Mouse (Mus musculus) left cerebral cortex, postnatal 25 days (tissue): Measurements from ENCODE around the gene Dpy30. TPM values are rescaled to one million over a fixed set of nuclear protein-coding genes. Genes with fewer than 3 reads are reported as not detected.

Experiments
- DNase-seq, 2 experiments: peaks; one replicate each; pipeline ENCODE4 v3.0.0; 2022; ENCODE audit warnings: low spot score in 2 of 2, mixed read lengths in 1 of 2
- intact Hi-C: fragments of 180-260 bp; cut with DNase I; formaldehyde crosslinking; loops from one replicate; pipeline ENCODE4 v1.15.1; 2025
- total RNA-seq, 2 experiments: library from RNA; stranded (reverse); gene quantifications; 2 replicates each; pipeline ENCODE4 v1.2.3; 2021

Dpy30 gene
- total RNA-seq, 2 experiments from 2014 or later = 43.9 to 50.5 TPM

DNA sequence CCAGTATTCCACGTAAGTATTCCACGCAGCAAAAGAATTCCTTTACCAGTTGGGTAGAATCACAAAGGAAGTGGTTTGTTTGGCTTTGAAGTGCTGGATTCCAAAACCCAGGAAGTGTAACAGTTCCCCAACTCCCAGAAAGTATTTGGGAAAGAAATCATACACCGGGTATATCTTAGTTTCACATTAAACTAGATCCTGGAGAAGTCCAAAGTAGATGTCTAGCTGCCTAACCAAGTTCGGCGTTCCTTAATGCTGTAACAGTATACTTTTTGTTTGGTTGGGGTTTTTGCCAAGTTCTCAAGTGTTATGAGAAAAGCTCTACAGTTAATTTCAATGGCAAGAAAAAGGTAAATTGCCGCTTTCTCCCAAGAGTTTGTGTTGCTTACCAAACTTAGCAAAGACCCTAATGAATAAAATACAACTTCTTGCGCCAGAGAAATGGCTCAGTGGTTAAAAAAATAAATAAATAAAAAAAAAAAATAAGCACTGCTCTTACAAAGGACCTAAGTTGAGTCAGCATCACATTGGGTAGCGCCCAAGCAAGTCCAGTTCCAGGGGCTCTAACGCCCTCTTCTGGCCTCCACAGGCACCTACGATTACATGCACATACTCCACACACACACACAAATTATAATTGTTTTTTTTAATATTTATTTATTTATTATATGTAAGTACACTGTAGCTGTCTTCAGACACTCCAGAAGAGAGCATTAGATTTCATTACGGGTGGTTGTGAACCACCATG lies 27.5 kb downstream of the Dpy30 start:
- DNase-seq = no peak
- intact Hi-C loops = no loop called here

DNA sequence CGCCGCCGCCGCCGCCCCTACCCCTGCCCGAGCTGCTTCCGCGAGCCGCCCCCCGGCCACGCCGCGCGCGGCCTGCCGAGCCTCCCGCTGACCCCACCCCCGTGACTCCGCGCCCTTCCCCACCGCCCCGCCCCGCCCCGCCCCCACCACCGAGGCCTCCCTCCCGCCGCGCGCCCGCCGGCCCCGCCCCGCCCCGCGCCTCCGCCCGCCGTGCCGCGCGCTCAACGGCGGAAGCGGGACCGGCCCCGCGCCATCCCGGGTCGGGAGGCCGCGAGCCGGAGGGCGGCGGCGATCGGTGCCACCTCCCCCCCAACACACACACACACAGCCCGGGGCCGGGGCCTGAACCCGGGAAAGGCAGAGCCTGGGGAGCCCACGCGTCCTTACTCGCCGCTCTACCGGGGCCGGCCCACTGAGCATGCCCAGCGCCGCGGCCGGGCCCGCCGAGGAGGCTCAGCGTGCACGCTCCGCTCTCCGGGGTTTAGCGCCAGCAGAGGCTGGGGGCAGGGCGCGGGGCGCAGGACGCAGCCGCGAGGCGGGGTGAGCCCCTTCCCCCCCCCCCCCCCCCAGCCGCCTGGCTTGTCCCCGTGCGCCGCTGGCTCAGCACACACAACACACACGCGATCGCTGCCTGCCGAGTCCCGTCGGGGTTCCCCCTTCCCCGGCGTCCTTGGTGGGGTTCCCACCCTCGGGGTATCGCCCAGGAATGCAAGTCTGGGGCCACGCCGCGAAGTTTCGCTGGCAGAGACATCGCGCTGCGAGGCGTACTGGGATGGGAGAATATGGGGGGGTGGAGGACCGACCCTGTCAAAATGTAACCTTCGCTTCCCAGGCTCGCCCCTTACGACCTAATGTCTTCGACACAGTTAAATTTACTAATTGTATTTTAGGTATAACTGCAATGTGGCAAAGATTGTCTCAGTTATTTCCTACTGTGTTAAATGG lies 28.4 kb downstream of the Dpy30 start, which contains the start of gene Memo1:
Gene Memo1 (minus strand): TSS at position 496 of the 945 bp plus-strand sequence.
- DNase-seq = peak; percentile 80 to 86
- intact Hi-C loops = loop anchor here (1.0 kb wide), 1 partner anchor 21 kb away; no protein-coding TSS in a partner anchor

DNA sequence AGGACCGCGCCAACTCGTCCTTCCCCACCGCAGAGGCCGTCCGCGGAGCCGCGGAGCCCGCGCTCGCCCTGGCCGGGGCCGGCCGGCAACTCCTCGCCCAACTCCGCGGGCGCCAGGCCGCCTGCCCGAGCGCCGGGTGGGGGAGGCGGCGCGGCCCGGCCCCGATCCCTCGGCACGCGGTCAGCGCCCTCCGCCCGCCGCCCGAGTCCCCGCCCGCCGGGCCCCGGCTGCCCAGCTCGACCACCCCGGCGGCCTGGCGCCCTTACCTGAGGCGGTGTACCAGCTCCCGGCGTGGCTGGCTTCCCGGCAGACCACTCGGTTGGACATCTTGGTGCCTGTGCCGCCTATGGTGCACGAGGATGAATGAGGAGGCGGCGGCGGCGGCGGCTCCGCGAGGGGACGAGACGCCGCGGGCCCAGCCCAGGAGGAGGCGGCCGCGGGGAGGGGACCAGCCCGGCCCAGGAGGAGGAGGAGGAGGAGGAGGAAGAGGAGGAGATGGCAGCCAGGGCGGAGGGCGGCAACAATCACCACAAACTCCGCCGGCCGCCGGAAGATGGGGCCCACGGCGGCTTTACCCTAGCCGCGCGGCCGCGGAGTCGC lies 29.2 kb downstream of the Dpy30 start:
- intact Hi-C loops = loop anchor here (1.0 kb wide), 1 partner anchor 22 kb away; no protein-coding TSS in a partner anchor

DNA sequence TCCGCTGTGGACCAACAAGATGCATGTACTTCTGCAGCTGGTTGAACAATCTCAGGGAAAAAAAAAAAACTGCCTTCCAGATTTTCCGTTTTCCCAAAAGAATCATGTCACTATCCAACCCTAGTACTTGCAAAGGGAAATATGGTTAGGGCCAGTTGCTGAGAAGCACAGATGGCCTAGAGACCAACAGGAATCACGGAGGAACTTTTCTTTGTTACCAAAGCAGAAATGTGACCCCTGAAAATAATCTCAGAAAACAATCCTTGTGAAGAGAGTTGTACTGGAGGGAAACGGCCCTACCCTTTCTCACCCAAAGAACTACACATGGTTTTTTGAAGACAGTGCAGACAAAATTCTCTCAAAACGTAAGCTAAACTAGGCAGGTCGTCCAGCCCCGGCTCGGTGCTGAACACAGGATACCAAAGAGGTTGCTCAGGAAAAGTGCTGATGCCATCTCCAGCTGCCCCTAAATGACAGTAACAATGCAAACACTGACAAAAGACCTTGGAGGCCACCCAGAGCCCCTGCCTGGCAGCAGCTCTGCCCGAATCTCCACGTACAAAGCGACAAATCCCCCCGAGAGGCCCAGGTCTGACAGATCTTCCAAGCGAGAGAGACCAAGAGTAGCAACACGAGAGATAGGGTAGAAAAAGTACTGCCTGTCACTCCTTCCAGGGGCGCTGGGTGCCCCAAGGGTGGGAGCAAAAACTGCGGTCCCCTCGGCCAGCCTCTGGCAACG lies 29.9 kb downstream of the Dpy30 start:
- DNase-seq = peak; percentile 23 to 47
- intact Hi-C loops = no loop called here

More for the DNA sequence above, 29.2 kb downstream of the Dpy30 start:
- peak; percentile 77 to 81 for DNase-seq

DNA sequence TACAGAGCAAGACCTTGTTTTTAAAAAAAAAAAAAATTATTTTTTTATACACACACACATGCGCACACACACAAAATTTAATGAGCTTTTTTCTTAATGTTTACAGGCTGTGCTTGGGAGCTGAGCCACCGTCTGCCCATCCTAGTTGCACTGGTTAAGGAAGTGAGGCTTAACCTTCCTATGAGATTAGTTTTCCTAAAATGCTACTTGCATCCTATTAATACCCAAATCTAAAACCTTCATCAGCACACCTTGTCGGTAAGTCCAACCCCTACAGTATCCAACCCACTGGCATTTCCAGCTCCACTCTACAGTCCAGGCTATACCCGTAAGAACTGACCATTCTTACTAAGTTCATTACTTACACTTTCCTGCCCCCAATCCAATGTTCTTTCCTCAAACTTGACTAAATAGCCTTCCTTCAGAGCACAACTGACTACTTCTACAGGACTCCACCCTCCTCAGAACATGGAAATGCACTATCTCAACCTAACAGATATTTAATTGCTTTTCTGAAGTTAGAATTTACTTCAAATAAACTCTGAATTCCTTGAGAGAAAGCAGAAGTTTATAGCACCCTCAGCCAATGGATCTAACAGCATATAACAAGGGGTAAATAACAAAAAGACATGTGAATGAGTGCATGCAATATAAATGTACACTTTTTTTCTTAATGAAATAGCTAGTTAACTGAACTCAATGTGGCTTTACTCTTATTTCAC lies 31.9 kb downstream of the Dpy30 start:
- intact Hi-C loops = no loop called here
- no peak for DNase-seq

DNA sequence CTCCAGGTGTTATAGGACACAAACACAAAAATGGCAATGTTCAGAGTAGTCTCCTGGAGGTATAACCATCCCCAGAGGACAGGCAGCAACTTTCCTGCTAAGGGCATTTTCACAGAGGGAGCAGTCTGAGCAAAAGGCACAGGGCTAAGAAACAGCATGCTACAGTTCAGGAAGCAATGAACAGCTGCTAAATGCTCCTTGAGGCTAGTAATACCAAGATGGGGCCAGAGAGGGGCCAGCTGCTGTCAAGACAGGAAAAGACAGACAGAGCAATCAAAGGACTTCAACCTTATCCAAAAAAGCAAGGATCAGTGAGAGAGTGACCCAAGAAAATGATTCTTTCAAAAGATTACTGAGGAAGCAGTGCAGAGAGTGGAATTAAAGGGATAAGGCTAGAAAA lies 32.9 kb downstream of the Dpy30 start:
- no peak for DNase-seq
- intact Hi-C loops = no loop called here

DNA sequence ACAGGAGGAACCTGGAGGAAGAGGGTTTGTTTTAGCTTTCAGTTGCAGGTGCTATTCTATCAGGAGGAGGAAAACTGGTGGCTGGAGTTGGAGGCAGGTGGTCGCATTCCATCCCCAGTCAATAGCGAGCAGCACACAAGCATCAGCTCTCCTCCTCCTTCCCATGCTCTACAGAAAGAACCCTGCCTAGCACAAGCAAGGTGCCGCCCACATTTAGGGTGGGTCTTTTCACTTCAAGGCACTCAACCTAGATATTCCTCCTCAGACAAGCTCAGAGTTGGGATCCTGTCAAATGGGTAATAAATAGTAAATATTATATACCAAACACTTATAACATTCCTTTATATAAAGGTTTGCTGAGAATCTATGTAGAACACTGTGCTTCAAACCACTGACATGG lies 33.5 kb downstream of the Dpy30 start:
- no peak for DNase-seq
- intact Hi-C loops = no loop called here

DNA sequence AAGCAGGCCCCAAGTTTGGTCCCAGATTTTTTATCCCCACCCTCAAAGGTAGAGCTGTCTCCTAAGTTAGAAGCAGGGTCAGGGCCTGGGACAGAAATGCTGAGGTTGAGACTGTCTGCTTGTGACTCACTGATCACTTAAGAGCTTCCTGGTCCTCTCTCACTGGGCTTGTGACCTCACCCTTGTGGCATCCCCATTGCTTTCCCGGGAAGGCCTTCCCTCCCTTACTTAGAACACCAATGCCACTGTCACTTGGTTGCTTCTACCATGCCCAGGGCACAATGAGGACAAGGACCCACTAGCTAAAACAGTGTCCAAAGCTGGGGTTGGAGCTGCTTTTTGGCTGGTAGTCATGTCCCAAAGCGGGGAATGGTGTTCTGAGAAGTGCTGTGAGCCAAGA lies 35.1 kb downstream of the Dpy30 start:
- intact Hi-C loops = no loop called here

DNA sequence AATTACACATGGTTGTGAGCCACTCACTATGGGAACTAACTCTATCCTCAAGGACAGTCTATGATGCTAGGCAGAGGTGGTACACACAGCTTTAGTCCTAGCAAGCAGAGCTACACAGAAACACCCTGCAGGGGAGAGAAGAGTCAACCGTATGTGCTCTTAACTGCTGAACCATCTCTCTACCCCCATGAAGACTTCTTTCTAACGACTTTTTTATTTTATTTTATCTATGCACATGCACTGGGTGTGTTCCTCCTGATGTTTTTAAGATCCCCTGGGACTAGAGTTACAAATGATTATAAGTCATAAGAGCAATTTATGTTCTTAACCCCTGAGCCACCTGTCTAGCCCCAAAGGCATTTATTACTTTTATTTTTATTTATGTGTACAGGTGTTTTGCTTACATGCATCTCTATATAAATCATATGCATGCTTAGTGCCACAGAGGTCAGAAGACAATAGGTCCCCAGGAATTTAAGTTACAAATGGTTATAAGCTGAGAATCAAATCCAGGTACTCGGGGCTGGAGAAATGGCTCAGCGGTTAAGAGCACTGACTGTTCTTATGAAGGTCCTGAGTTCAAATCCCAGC lies 37.5 kb downstream of the Dpy30 start:
- no peak for DNase-seq
- intact Hi-C loops = no loop called here

More for the DNA sequence above, 35.1 kb downstream of the Dpy30 start:
- DNase-seq = no peak

DNA sequence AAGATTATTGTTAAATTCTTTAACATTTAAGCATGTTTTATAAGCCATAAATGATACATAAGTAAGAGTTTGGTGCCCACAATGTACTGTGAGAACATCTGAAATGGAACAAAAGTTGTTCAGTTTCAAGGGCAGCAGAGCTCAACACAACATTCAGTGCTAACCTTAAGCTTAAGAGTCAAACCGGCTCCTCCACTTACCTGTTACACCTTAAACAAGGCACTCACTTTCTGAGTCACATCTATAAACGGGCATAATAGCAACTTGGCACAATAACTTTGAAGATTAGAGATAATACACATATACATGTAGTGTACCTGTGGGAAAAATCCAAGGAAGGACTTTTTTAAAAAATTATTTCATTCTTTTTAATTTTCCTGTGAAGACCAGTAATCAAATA lies 38.0 kb downstream of the Dpy30 start:
- no peak for DNase-seq
- intact Hi-C loops = no loop called here

DNA sequence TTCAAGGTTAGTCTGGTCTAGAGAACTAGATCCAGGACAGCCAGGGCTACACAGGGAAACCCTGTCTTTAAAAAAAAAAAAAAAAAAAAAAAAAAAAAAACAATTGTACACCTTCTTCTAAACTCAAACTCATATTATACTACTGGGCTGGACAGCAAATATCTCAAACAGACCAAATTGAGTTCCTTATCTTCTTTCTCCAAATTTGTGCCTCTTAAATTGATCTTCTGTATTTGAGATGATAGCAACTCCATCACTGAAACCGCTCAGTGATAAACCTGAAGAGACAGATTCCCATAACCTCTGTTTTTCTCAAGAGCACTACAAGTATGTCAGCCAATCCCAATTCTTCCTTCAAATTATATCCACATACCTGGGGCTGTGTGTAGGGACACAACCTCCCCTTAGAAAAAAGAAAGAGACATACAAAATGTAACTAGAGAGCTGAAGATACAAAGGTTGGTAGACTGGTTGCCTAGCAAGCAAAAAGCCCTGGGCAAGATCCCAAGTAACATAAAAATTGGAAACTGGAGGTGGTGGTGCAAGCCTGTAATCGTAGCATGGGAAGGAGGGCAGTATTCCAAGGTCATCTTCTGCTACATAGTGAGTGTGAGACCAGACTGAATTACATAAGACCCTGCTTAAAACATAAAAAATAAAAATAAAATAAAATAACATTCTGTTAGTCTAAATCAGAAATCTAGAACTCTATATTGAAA lies 39.2 kb downstream of the Dpy30 start:
- intact Hi-C loops = no loop called here
- DNase-seq = peak in 1 of 2 experiments; percentile 35

DNA sequence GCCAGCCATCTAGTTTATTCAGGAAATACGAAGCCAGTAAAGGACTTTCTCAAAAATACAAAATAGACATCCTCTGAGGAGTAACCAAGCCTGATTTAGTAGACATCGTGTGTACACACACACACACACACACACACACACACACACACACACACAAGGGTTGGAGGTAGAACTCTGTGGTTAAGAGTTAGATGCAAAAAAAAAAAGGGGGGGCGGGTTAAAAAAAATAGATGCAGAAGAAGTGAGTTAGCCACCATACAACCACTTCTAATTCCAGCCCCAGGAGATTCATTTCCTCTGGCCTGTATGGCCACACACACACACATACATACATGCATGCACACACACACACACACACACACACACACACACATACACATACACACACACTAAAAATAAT lies 41.7 kb downstream of the Dpy30 start:
- intact Hi-C loops = no loop called here
- no peak for DNase-seq

DNA sequence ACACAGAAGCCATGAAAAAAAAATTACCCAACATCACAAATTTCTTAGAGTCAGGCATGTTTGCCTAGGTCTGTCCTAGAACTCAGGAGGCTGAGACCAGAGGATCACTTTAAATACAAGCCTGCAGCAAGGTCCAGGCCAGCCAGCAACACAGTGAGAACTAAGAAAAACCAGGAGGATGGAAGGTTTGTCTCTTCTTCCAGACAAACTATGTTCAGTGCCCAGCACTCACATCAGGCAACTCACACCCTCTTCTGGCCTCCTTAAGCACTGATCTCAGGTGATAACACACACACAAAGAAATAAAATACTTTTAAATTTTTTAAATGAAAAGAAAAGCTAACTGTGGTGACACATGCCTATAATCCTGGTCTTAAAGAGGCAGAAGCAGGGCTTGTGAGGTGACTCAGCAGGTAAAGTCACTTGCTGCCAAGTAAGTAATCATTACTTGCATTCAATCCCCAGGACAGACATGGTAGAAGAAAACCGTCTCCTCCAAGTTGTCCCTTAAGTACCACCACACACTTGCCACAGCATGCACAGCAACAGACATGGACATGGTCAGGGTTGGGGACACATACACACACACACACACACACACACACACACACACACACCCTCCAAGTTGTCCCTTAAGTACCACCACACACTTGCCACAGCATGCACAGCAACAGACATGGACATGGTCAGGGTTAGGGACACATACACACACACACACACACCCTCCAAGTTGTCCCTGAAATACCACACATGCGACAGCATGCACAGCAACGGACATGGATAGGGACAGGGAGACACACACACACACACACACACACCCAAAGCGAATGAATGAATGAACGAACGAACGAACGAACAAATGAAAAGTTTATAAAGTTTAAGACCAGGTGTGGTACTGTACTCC lies 44.5 kb downstream of the Dpy30 start:
- intact Hi-C loops = no loop called here
- no peak for DNase-seq

DNA sequence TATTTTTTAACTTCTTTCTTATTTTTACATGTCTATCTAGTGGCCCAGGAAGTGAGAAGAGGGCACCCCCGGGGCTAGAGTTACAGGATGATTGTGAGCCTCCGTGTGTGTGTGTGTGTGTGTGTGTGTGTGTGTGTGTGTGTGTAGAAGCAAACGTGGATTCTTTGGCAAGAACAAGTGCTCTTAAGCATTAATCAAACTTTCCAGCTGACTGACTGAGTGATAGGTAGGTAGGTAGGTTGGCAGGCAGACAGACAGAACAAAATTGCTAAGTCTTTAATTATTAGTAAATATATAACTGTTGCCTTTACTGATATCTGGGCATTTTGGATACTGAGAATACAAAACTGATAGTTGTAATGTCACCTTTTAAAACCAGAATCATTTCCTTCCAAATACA lies 49.3 kb downstream of the Dpy30 start:
- no peak for DNase-seq
- intact Hi-C loops = no loop called here

DNA sequence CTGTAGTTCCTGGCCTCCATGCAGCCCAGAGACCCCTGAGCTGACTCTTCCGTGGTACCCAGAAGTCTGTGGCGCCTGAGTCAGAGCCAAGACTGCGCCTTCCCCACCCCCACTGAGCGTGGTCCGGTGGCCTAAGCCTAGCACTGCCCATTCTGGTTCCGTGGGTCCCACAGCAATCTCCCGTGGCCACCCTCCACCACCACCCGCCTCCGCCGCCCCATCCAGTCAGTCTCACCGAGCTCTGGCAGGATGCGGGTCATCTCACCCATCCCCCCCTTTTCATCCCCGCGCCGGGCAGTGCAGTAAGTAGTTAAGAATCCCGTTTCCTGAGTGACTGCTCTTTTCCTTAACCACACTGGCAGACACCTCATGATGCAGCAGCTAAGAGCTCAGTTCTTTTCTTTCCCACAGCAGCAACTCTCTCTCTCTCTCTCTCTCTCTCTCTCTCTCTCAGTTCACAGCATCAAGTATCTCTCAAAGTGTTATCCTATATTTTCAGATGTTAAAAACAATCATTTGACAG lies 51.0 kb downstream of the Dpy30 start:
- DNase-seq = no peak
- intact Hi-C loops = no loop called here

DNA sequence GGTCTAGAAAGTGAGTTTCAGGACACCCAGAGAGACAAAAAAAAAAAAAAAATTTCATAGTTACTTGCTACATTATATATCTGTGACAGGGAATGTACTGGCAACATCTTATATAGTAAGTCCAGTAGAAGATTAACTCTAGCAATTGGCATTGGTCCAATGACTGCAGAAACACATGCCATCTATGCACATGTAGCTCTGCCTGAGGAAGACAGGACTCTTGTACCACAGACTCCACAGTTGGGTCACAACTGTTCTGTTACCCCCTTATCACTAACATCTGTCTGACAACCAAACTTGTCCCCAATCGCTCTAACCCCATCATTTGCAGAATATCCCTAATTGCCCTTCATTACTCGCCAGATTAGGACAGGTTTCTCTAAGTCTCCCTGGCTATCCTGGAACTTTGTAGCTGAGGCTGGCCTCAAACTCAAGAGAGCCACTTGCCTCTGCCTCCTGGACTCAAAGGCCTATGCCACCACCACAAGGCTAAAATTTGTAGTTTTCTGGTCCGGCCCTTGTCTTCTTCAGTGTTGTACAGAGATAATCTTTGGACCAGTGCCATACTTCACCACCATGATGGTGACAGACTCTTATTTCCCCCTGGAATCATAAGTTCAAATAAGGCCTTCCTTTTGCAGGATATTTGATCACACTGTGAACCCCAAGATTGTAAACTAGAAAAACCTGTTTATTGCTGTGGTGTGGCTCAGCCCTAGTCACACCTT lies 52.0 kb downstream of the Dpy30 start:
- DNase-seq = no peak
- intact Hi-C loops = no loop called here
